Mouse (Mus musculus) mouse trophoblast stem cell (cell line): ENCODE data around the gene Kmt5c.
"Not testable (repeated sequence)": the region's sequence is repeated elsewhere in the genome, so short reads cannot be mapped to it uniquely, and the experiment has no call there.

Source experiments
- in situ Hi-C, 2 experiments: fragments of 300-500 bp; cut with MseI, MboI; formaldehyde crosslinking; loops; 2 replicates in 1 of 2; 3 replicates in 1 of 2; pipeline ENCODE4 v1.15.1; 2025

Gene Kmt5c

DNA sequence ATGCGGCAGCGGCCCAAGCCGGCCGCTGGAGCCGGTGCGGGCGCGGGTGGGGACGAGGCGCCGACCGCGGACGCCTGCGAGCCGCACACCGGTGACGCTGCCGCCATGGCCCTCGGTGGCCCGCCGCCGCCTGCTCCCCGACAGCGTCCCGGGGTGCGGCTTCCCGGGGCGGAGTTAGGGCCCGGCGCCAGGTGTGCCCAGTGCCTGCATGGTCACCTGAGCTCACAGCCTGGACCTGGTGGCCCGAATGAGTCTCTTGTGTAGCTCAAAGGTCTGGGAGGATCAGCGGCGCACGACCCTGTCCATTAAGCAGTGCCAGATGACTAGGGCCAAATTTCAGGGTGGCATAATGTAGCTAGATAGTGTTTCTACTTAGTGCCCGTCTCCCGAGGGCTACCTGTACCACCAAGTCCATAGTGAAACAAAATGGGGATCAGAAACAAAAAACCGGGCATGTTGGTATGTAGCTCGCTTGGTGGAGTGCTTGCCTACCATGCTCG, 49.6 kb downstream of the Kmt5c start, which contains the start of gene Tmem238:
TSS of gene Tmem238 (minus strand) at position 221 of the 500 bp plus-strand sequence.
- in situ Hi-C loops = no loop called here

DNA sequence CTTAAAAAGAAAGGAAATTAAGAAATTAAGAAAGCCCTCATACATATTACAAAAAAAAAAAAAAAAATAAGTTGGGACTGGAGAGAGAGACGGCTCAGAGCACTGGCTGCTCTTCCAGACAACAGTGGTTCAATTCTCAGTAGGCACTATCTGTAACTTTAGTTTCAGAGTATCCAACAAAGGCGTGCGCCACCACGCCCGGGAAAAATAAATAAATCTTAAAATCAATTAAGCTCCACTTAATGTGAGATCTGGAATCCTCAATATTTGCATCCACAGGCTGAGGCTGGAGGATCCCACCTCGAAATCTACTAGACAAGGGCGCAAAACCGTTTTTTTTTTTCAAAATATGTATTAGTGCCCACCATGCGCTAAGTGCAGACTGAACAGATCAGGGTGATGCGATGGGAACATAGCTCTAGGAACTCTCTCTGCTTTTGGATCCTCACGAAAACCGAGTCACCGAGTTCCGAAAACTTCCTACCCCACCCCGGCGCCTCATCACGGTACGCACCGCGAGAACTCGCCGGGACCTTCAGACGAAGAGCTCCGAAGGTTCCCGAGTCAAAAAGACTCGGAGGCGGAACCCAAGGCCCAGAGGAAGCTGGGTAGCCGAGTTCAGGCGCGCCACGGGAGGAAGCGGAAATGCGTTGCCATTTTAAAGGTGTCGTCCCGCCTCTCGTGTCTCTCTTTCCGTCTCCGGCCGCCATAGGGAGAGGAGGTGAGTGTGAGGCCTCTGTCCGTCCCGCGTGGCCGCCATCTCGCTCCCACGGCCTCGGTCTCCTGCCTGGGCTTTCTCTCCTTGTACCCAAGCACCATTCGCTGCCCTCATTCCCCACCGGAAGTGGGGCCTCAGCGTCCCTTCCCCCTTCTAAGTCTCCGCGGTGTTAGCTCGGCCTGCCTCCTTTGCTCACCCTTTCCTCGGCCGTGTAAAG, 52.6 kb downstream of the Kmt5c start, which contains the start of gene Rpl28:
TSS of gene Rpl28 (plus strand) at position 597 of the 935 bp plus-strand sequence.
- in situ Hi-C loops = no loop called here

DNA sequence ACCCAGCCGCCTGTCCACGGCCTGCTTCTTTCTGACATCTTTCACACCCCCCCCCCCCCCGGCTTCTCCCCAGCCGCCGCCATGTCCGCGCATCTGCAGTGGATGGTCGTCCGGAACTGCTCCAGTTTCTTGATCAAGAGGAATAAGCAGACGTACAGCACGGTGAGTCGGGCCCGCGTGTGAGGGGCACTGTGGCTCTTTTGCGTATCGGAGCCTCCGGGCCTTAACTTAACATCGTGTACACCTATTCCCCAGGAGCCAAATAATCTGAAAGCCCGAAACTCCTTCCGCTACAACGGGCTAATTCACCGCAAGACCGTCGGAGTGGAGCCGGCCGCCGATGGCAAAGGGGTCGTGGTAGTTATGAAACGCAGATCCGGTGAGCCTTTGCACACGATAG, 53.3 kb downstream of the Kmt5c start:
- in situ Hi-C loops = not testable (repeated sequence)

DNA sequence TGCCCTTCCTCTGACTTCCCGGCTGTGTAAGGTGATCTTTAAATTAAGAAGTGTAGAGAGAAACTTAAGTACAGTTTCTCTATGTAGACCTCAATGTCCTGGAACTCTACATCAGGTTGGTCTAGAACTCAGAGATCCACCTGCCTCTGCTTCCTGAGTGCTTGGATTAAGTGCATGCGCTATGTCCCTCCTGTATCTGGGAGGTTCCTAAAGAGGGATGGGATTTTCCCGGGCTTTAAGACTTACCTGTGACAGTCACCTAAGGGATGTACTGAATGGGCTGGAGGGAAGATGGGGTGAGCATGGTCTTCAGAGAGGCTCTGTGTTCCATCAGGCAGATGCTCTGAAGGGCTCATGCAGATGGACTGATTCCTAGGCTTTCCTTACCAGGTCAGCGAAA, 53.8 kb downstream of the Kmt5c start:
- in situ Hi-C loops = no loop called here

DNA sequence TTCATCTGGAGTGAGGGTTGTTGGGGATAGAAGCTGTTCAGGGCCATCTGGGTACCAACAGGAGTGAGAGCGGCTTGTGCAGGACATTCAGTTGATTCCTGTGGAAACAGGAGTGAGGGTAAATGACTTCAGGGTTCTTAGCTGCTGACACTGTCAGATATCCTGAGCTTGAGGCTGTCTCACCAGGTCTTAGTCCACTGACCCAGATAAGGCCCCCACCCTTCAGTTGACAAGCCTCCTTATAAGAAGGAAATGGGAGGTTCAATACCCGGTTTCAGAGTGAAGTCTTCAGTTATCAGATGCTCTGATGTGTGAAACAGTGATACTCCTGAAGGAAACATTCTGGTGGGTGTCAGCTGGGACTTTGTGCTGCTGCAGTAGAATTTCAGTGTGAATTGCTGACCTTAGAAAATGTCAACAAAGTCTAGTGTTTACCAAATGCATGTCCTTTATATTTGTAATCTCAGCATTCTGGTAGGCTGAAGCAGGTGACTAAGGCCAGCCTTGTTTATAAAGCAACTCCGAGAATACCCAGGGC, 54.8 kb downstream of the Kmt5c start:
- in situ Hi-C loops = no loop called here

DNA sequence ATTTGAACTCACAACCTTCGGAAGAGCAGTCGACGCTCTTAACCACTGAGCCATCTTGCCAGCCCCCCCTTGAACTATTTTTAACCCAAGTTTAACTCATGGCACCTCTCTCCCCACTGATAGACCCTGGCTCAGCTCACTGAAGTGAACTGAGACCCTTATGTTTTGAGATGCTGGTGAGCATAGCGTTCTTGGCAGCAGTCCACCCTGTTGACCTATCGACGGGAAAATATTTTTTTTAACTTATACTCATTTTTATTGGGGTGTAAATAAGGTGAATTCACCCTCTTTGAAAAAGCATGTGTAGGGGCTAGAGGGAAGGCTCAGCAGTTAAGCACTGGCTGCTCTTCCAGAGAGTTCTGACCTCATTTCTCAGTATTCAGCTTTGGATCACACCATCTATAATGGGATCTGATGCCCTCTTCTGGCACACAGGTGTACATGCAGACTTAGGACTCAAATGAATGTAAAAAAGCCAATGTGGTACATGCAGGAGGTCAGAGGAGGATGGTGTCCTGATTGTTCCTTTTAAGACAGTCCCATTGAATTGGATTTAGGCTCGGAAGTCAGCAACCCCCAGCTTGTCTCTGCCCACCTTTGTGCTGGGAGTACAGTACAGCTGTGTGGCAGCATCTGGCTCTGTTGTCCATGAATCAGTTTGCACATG, 56.0 kb downstream of the Kmt5c start:
- in situ Hi-C loops = no loop called here
